Mouse (Mus musculus): ENCODE results near the gene Epb41l2. TPM values are rescaled to one million over a fixed set of nuclear protein-coding genes. Genes with fewer than 3 reads are reported as not detected.

The Epb41l2 gene
- total RNA-seq, 2 experiments from 2014 or later: 42.0 to 55.8 TPM

GRCm38 (mm10) chr10:25461832-25462231, 102.2 kb downstream of the Epb41l2 start:
- no peak for DNase-seq
- intact Hi-C loops (cut with DNase I): no loop called here

- no peak for DNase-seq
- intact Hi-C loops (cut with DNase I): no loop called here
Measured at GRCm38 (mm10) chr10:25462669-25463068, 103.1 kb downstream of the Epb41l2 start.

- intact Hi-C loops (cut with DNase I): no loop called here
- DNase-seq: no peak
Measured at GRCm38 (mm10) chr10:25466493-25466892, 106.9 kb downstream of the Epb41l2 start.

DNA sequence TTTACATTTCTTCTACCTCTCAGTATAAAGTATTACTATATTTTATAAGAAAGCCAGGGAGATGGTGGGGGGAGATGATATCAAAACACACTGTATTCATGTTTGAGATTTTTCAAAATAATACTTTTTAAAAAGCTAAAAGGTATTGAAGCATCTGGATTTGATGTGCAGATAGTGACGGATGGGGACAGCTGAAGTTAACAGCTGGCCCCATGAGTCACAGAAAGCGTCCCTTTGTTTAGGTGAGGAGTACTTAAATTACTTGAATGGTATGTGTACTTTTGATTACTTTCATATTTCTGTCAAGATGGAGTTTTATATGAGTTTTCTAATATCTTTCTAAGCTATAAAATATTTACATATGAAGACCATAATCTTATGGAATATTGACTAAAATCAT, 112.3 kb downstream of the Epb41l2 start:
- no peak for DNase-seq
- intact Hi-C loops (cut with DNase I): no loop called here

- intact Hi-C loops (cut with DNase I): no loop called here
Measured at GRCm38 (mm10) chr10:25479716-25480115, 120.1 kb downstream of the Epb41l2 start.

DNA sequence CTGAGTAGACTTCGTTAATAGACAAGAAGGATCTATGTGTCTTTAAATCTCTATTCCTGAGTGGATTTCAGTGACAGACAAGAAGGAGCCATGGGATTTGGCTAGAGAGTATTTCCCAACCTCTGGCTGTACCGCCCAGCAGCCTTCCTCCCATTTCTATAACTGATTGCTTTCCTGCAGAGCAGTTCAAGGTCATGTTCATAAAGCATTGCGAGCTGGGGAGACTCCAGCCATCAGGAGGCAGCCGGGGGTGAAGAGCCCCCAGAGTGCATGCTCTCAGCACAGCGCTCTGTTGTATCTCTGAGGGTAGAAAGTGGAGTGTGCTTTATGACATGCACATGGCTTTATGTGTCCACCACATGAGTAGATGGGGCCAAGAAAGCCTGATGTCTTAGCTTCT, 123.2 kb downstream of the Epb41l2 start:
- intact Hi-C loops (cut with DNase I): no loop called here
- DNase-seq: no peak

More at GRCm38 (mm10) chr10:25479716-25480115, 120.1 kb downstream of the Epb41l2 start:
- DNase-seq: no peak

DNA sequence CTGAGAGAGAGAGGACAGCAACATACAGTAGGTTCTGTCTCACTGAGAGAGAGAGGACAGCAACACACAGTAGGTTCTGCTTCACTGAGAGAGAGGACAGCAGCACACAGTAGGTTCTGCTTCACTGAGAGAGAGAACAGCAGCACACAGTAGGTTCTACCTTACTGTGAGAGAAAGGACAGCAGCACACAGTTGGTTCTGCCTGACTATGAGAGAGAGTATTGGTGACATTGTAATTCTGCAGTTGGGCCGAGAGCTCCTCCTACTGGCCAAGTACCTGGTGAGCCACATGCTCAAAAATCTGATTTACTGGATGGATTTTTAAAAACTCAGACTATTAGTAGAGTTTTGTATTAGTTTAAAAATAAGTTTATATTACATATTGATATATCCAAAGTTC, 128.9 kb downstream of the Epb41l2 start:
- peak; percentile 73 to 84 for DNase-seq

GRCm38 (mm10) chr10:25499323-25500071, 139.9 kb downstream of the Epb41l2 start:
- intact Hi-C loops (cut with DNase I): no loop called here

More for the DNA sequence above, 128.9 kb downstream of the Epb41l2 start:
- intact Hi-C loops (cut with DNase I): loop anchor here (1.0 to 5.0 kb wide), 3 partner anchors 51 to 220 kb away; partner anchors contain the start of gene Epb41l2

DNA sequence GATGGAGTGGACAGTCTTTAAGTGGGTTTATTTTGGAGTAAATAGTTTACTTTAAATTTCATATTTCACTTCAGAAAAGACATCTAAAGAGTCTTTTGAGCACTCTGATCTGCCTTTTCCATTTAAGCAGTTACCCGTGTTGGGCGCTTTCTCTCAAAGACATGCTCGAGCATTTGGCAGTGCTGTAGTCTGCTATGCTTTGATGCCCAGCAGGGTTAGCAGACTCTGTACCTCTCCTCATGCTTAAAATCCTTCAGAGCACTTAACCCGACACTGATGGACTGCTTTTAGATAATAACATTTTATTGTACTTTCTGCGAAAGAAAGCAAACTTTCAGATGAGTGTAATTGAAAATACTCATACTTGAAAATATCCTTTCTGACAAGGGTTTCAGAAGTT, 143.7 kb downstream of the Epb41l2 start:
- intact Hi-C loops (cut with DNase I): no loop called here
- DNase-seq: no peak

More at GRCm38 (mm10) chr10:25499323-25500071, 139.9 kb downstream of the Epb41l2 start:
- DNase-seq: no peak

DNA sequence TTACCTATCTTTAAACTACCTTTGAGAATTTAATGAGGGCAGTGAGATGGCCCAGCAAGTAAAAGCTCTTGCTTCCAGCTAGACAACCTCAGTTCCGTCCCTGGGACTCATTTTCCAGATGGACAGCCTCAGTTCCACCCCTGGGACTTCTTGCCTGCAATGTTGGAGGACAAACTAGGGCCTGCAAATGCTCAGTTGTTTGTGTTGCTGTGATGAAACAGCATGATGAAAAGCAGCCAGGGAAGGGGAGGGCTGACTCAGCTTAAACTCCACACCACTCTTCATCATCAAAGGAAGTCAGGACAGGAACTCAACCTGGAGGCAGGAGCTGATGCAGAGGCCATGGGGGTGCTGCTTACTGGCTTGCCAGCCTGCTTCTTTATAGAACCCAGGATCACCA, 154.2 kb downstream of the Epb41l2 start:
- intact Hi-C loops (cut with DNase I): no loop called here
- DNase-seq: peak in 1 of 2 experiments; percentile 8

DNA sequence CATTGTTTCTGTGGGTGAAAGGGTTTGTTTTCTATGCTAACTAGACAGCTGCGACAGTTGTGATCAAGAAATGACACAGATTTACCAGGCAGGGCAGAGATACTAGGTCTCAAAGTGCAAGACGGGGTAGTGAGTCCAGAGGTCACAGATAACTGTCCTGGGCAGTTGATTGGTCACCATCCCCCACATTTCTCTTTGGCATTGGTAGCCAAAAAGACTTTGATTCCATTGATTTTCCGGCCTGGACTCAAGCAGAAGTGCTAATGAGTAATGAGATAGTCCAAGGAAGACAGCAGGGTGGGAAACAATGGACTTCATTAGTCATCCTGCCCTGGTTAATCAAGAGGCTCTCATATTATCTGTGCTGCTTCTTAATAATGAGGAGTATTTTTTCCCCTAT, 160.4 kb downstream of the Epb41l2 start:
- no peak for DNase-seq

DNA sequence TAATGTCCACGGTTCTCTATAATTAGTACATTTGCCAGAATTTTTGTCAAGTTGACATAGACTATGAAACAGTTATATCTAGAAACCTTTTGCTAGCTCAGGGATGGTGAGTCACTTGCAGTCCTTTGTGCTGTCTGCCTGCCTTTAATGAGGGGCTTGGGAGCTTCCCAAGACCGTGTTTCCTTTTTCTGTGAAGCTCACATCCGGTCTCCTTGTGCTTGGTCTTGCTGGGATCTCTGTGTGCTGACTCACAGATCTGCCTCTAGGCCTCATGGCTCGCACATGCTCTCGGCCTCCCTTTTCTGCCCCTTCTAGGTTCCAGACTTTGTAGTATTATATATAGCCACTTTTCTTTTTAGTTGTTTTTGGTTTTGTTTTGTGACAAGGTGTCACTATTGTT, 160.8 kb downstream of the Epb41l2 start:
- DNase-seq: no peak
- intact Hi-C loops (cut with DNase I): no loop called here

More for the DNA sequence above, 160.4 kb downstream of the Epb41l2 start:
- intact Hi-C loops (cut with DNase I): no loop called here

GRCm38 (mm10) chr10:25523727-25524126, 164.1 kb downstream of the Epb41l2 start:
- no peak for DNase-seq
- intact Hi-C loops (cut with DNase I): no loop called here

- intact Hi-C loops (cut with DNase I): no loop called here
- DNase-seq: no peak
Measured at GRCm38 (mm10) chr10:25526156-25526555, 166.6 kb downstream of the Epb41l2 start.

DNA sequence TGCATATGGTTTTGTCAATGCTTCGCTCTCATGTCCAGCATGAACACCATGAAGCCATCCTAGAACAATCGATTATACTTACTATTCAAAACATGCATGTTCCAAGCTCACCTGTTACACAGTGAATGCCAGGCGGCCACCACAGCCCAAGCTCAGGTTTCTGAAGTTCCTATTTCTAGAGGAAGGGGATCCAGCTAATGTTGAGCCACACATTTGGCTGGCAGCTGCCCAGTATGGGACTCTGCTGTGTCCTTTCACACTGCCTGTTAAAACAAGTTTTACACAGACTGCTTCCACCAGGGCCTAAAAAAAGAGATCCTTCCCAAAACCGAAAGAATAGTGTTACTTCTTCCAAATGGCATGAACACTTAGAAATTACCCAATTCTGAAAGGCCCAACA, 167.0 kb downstream of the Epb41l2 start:
- intact Hi-C loops (cut with DNase I): no loop called here
- DNase-seq: no peak

- no peak for DNase-seq
- intact Hi-C loops (cut with DNase I): no loop called here
Measured at GRCm38 (mm10) chr10:25527126-25527525, 167.5 kb downstream of the Epb41l2 start.

- no peak for DNase-seq
- intact Hi-C loops (cut with DNase I): no loop called here
Measured at GRCm38 (mm10) chr10:25531335-25531734, 171.7 kb downstream of the Epb41l2 start.

DNA sequence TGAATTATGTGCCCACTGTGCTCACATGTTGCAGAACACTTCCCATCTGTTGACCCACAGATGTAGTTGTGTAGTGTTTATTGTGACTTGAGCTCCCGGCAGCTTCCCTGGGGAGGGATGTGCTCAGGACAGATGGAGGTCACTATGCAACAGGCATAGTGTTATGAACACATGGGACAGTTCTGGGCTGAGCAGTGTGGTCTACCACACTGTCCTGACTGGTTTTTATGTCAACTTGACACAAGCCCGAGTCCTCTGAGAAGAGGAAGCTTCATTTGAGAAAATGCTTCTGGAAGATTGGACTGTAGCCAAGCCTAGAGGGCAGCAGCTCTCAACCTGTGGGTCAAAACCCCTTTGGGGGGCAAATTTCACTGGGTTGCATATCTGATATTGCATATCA, 173.5 kb downstream of the Epb41l2 start:
- no peak for DNase-seq
- intact Hi-C loops (cut with DNase I): no loop called here

- no peak for DNase-seq
- intact Hi-C loops (cut with DNase I): no loop called here
Measured at GRCm38 (mm10) chr10:25533513-25534246, 174.1 kb downstream of the Epb41l2 start.

DNA sequence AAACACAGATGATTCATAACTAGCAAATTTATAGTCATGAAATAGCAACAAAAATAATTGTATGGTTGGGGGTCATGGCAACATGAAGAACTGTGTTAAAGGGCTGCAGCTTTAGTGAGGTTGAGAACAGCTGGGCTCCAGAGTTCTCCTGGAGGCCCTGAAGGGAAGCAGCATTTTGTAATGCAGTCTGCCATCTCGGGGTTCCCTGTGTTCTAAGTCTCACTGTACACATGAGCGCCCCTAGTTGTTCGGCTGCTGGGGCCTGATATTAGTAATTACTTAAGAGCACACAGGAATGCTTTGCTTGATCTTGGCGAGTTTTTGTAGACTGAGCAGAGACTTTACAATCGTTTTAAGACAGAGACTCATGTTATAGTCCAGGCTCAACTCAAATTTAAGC, 174.9 kb downstream of the Epb41l2 start:
- intact Hi-C loops (cut with DNase I): no loop called here
- DNase-seq: no peak

GRCm38 (mm10) chr10:25535891-25536331, 176.3 kb downstream of the Epb41l2 start, which contains the start of gene Smlr1:
Smlr1 (minus strand) TSS chr10:25536267.
- intact Hi-C loops (cut with DNase I): no loop called here
- DNase-seq: no peak

DNA sequence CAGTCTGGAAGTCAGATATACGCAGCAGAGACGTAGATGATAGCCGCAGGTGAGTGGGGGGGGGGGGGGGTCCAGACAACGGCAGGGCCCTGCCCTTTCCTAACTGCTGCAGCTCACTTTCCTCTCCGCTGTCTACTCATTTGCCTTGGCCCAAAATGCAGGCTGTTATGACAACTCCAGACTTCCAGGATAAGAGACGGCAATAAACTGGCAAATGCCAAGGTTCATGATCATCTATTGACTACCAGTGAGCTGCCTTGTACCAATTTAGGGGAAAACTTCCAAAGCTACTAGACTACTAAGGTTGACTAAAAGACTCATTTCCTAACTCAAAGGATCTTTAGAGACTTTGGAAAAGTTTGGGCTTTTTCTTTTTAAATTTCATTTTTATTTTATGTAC, 177.0 kb downstream of the Epb41l2 start:
- intact Hi-C loops (cut with DNase I): no loop called here
- DNase-seq: no peak

All from heart, postnatal 36 days (tissue).